Mouse (Mus musculus): Measurements from ENCODE around the gene Hist2h3c2. TPM values are rescaled to one million over a fixed set of nuclear protein-coding genes. Genes with fewer than 3 reads are reported as not detected.
A peak's percentile ranks its signal among the peaks of the same experiment; 100 is the strongest.

Gene Hist2h3c2
- polyA plus RNA-seq, 1 experiment = 5.1 TPM

DNA sequence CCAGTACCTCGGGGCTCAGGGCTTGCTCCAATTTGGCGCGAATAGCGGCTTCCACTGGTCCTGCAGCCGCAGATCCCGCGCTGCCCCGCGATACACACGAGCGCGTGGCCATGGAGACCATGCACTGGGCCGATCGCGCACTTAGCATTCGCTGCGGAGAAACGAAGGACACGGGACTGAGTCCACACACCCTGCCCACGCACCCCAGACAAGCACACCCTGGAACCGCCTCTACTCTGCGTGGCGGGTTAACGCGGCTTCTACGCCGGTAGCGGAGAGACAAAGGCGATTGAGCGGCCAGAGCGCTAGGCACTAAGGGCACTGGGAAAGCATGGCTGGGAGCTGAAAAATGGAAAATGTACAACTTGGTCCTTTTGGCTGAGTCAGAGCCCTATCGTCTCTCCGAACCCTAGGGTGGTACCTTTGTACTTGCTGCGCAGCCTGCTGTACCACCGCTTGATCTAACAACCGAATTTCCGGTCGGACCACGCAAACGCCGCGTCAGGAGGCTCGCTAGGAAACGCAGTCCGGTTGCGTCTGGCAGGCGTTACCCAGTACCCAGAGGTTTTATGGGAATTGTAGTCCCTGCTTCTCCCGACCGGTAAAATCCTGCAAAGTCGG is 41.7 kb downstream of the Hist2h3c2 start:
- Histone ChIP-seq H3K79me2 (ENCODE audit: control insufficient read depth, insufficient read depth) (peaks cover 7% of the 10 kb centered on the region), H3K36me3 (ENCODE audit: control insufficient read depth, insufficient read depth) (no peaks in the 10 kb centered on the region), H3K27me3 (ENCODE audit: control insufficient read depth, insufficient read depth, insufficient read length) (no peaks in the 10 kb centered on the region), H3ac (ENCODE audit: control insufficient read depth, insufficient read length, low read depth) (peak overlapping the region; percentile 97), H3K4me3 (ENCODE audit: insufficient read depth, poor library complexity, severe bottlenecking) (peak overlapping the region; percentile 47), H3K79me3 (ENCODE audit: low read depth) (no peaks in the 10 kb centered on the region)
- no peak for TF ChIP-seq CTCF (IDR thresholded peaks at IDR 0.05; ENCODE audit: control insufficient read depth, insufficient read depth, insufficient read length)
- peak; percentile 85 for TF ChIP-seq MAX (IDR thresholded peaks at IDR 0.05)

DNA sequence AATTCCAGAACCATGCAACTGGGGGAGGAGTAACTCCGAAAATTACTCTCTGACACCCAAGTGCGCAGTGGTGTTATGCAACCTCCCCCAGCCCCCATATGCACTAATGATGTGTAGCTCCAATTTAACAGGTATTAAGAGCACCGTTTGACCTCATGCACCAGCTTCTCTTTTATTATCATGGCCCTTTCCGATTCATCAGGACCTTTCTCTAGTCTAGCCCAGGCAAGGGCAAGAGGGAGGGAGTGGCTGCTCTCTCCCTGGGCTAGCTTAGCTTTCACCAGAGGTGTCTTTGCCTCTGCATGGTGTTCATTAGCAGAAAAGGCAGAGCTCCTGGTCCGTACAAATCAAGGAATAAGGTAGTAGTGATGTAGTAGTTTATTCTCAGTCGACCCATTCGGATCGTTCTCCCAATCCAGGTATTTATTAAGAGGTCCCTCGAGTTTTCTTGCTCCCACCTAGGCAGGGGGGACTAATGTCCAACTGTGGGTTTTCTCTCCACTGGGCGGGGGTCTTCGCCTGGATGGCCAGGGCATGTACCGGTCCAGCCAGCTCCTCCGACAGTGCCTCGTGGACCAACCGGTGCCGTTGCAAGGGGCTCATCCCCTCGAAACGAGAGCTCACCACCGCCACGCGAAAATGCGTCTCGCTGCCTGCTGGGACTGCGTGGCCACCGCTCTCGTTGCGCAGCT is 42.3 kb downstream of the Hist2h3c2 start:
- TF ChIP-seq CEBPB (IDR thresholded peaks at IDR 0.05; ENCODE audit: low read depth) (no peak), USF1 (IDR thresholded peaks at IDR 0.05; ENCODE audit: low read depth) (no peak), MYOD1 (IDR thresholded peaks at IDR 0.05; ENCODE audit: control insufficient read depth, insufficient read length, low read depth) (no peak), FOSL1 (IDR thresholded peaks at IDR 0.05; ENCODE audit: insufficient read depth, low read length, poor library complexity, severe bottlenecking) (no peak), MYOG (IDR thresholded peaks at IDR 0.05; ENCODE audit: control insufficient read depth, extremely low read depth, insufficient read length) (no peak), CTCF (IDR thresholded peaks at IDR 0.05; ENCODE audit: control insufficient read depth, insufficient read depth, insufficient read length) (no peak), MAX (IDR thresholded peaks at IDR 0.05) (no peak)
- H3K36me3 ChIP-seq (ENCODE audit: control insufficient read depth, insufficient read depth) = no peaks in the 10 kb centered on the region
- no peaks in the 10 kb centered on the region for H3K79me3 ChIP-seq (ENCODE audit: low read depth)
- H3K27me3 ChIP-seq (ENCODE audit: control insufficient read depth, insufficient read depth, insufficient read length) = no peaks in the 10 kb centered on the region
- H3K79me2 ChIP-seq (ENCODE audit: control insufficient read depth, insufficient read depth) = peaks cover 7% of the 10 kb centered on the region
- H3ac ChIP-seq (ENCODE audit: control insufficient read depth, insufficient read length, low read depth) = peak overlapping the region; percentile 97
- peak overlapping the region; percentile 47 for H3K4me3 ChIP-seq (ENCODE audit: insufficient read depth, poor library complexity, severe bottlenecking)

DNA sequence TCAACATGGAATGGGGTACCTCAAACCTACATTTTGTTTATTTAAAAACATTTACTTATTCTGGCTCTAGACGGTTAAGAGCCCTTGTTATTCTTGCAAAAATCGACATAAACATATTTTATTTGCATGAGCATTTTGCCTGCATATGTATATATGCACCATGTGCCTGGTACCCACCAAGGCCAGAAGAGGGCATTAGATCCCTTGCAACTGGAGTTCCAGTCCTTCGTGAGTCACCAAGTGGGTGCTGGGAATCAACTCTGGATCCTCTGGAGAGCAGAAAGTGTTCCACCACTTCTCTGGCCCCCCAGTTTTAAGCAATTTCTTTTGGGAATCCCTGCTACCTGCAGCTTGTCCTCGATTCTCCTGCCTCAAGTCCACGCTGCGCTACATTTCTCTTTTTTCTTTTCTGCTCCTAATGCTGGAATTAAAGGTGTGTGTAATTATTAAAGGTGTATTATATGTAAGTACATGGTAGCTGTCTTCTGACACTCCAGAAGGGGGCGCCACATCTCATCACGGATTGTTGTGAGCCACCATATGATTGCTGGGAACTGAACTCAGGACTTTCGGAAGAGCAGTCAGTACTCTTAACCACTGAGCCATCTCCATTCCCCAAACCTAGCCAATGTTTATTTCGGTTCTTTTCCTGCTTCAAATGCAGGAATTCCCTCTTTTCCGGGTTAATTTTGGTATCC is 43.2 kb downstream of the Hist2h3c2 start:
- Histone ChIP-seq H3K4me3 (ENCODE audit: insufficient read depth, poor library complexity, severe bottlenecking) (no peak overlapping the region), H3K27me3 (ENCODE audit: control insufficient read depth, insufficient read depth, insufficient read length) (no peaks in the 10 kb centered on the region), H3K79me2 (ENCODE audit: control insufficient read depth, insufficient read depth) (peaks cover 7% of the 10 kb centered on the region), H3K79me3 (ENCODE audit: low read depth) (no peaks in the 10 kb centered on the region), H3K36me3 (ENCODE audit: control insufficient read depth, insufficient read depth) (no peaks in the 10 kb centered on the region), H3ac (ENCODE audit: control insufficient read depth, insufficient read length, low read depth) (no peak overlapping the region)
- no peak for TF ChIP-seq CTCF (IDR thresholded peaks at IDR 0.05; ENCODE audit: control insufficient read depth, insufficient read depth, insufficient read length)
- TF ChIP-seq MYOG (IDR thresholded peaks at IDR 0.05; ENCODE audit: control insufficient read depth, extremely low read depth, insufficient read length) = no peak
- TF ChIP-seq MYOD1 (IDR thresholded peaks at IDR 0.05; ENCODE audit: control insufficient read depth, insufficient read length, low read depth) = no peak
- TF ChIP-seq FOSL1 (IDR thresholded peaks at IDR 0.05; ENCODE audit: insufficient read depth, low read length, poor library complexity, severe bottlenecking) = no peak
- no peak for TF ChIP-seq CEBPB (IDR thresholded peaks at IDR 0.05; ENCODE audit: low read depth)
- TF ChIP-seq USF1 (IDR thresholded peaks at IDR 0.05; ENCODE audit: low read depth) = no peak
- no peak for TF ChIP-seq MAX (IDR thresholded peaks at IDR 0.05)

DNA sequence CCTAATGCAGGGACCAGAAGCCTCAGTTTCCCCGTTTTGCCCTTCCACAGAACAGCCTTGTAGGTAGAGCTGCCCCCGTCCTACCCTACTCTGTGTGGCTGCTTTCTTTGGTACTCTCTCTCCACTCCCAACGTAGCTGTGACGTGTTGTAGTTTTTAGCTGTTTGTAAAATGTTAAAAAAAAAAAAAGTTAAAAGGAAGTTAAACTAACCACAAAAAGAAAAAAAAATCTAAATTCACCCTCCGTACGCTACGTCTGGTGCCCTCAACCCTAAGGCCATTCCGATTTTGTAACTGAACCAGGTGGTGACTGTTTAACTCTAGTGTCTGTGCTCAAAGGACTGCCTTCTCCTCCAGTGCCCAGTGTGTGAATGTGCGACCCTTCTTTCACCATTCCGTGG is 44.0 kb downstream of the Hist2h3c2 start:
- no peak overlapping the region for H3K4me3 ChIP-seq (ENCODE audit: insufficient read depth, poor library complexity, severe bottlenecking)
- H3K79me2 ChIP-seq (ENCODE audit: control insufficient read depth, insufficient read depth) = peaks cover 7% of the 10 kb centered on the region
- no peaks in the 10 kb centered on the region for H3K27me3 ChIP-seq (ENCODE audit: control insufficient read depth, insufficient read depth, insufficient read length)
- H3K36me3 ChIP-seq (ENCODE audit: control insufficient read depth, insufficient read depth) = no peaks in the 10 kb centered on the region
- H3ac ChIP-seq (ENCODE audit: control insufficient read depth, insufficient read length, low read depth) = no peak overlapping the region
- H3K79me3 ChIP-seq (ENCODE audit: low read depth) = no peaks in the 10 kb centered on the region
- TF ChIP-seq MYOD1 (IDR thresholded peaks at IDR 0.05; ENCODE audit: control insufficient read depth, insufficient read length, low read depth) (no peak), MYOG (IDR thresholded peaks at IDR 0.05; ENCODE audit: control insufficient read depth, extremely low read depth, insufficient read length) (no peak), CEBPB (IDR thresholded peaks at IDR 0.05; ENCODE audit: low read depth) (no peak), CTCF (IDR thresholded peaks at IDR 0.05; ENCODE audit: control insufficient read depth, insufficient read depth, insufficient read length) (no peak), MAX (IDR thresholded peaks at IDR 0.05) (no peak), FOSL1 (IDR thresholded peaks at IDR 0.05; ENCODE audit: insufficient read depth, low read length, poor library complexity, severe bottlenecking) (no peak), USF1 (IDR thresholded peaks at IDR 0.05; ENCODE audit: low read depth) (no peak)

DNA sequence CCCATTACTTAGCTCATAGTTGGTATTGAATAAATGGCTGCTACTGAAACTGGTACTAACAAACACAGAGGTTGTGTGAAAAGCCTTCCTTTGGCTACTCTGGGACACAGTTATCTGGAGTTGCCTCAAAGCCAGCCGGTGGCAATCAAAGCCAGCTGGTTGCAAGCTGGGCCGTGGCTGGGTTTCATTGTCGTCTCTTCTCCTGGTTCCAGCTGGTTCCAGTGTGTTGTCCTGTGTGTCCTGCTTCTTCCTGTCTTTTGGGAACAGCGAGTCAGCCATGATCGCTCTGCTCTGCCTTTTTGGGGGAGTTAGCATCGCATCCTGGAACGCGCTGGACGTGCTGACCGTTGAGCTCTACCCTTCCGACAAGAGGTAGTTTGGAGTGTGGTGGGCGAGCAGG is 46.0 kb downstream of the Hist2h3c2 start:
- Histone ChIP-seq H3K79me3 (ENCODE audit: low read depth) (no peaks in the 10 kb centered on the region), H3K36me3 (ENCODE audit: control insufficient read depth, insufficient read depth) (no peaks in the 10 kb centered on the region), H3K79me2 (ENCODE audit: control insufficient read depth, insufficient read depth) (peaks cover 7% of the 10 kb centered on the region), H3K4me3 (ENCODE audit: insufficient read depth, poor library complexity, severe bottlenecking) (no peak overlapping the region), H3ac (ENCODE audit: control insufficient read depth, insufficient read length, low read depth) (no peak overlapping the region), H3K27me3 (ENCODE audit: control insufficient read depth, insufficient read depth, insufficient read length) (no peaks in the 10 kb centered on the region)
- TF ChIP-seq USF1 (IDR thresholded peaks at IDR 0.05; ENCODE audit: low read depth) = no peak
- TF ChIP-seq CEBPB (IDR thresholded peaks at IDR 0.05; ENCODE audit: low read depth) = no peak
- no peak for TF ChIP-seq MYOG (IDR thresholded peaks at IDR 0.05; ENCODE audit: control insufficient read depth, extremely low read depth, insufficient read length)
- TF ChIP-seq MYOD1 (IDR thresholded peaks at IDR 0.05; ENCODE audit: control insufficient read depth, insufficient read length, low read depth) = no peak
- no peak for TF ChIP-seq MAX (IDR thresholded peaks at IDR 0.05)
- TF ChIP-seq FOSL1 (IDR thresholded peaks at IDR 0.05; ENCODE audit: insufficient read depth, low read length, poor library complexity, severe bottlenecking) = no peak
- no peak for TF ChIP-seq CTCF (IDR thresholded peaks at IDR 0.05; ENCODE audit: control insufficient read depth, insufficient read depth, insufficient read length)

Small RNA genes within 50 kb of the gene (microRNA-seq; reads per million reads assigned to microRNA genes)
- gene Gm44492 (ENCODE audit: borderline microRNAs expressed) (0.20 reads per million), gene Gm47311 (ENCODE audit: borderline microRNAs expressed) (not detected), gene Gm47313 (ENCODE audit: borderline microRNAs expressed) (not detected)

Other genes starting within 250 kb of the Hist2h3c2 start
- 103 TPM for gene Plekho1, start 243.1 kb downstream of the Hist2h3c2 start, polyA plus RNA-seq (2012; fragmentation: generic; extraction: Trizol)
- gene Vps45, start 180.7 kb downstream of the Hist2h3c2 start, polyA plus RNA-seq (2012; fragmentation: generic; extraction: Trizol) = 15.6 TPM
- 12.5 TPM for gene Otud7b, start 134.6 kb downstream of the Hist2h3c2 start, polyA plus RNA-seq (2012; fragmentation: generic; extraction: Trizol)
- 5.1 TPM for gene Mtmr11, start 77.1 kb downstream of the Hist2h3c2 start, polyA plus RNA-seq (2012; fragmentation: generic; extraction: Trizol)
- gene Sf3b4, start 66.8 kb downstream of the Hist2h3c2 start, polyA plus RNA-seq (2012; fragmentation: generic; extraction: Trizol) = 136 TPM
- 0.33 TPM for gene Sv2a, start 58.0 kb downstream of the Hist2h3c2 start, polyA plus RNA-seq (2012; fragmentation: generic; extraction: Trizol)
- 76.1 TPM for gene Bola1, start 19.4 kb downstream of the Hist2h3c2 start, polyA plus RNA-seq (2012; fragmentation: generic; extraction: Trizol)
- gene Hist2h2ab, start 19.3 kb downstream of the Hist2h3c2 start, polyA plus RNA-seq (2012; fragmentation: generic; extraction: Trizol) = 0.18 TPM
- gene Hist2h2ac, start 18.2 kb downstream of the Hist2h3c2 start, polyA plus RNA-seq (2012; fragmentation: generic; extraction: Trizol) = 1.9 TPM
- 0.98 TPM for gene Hist2h2be, start 18.0 kb downstream of the Hist2h3c2 start, polyA plus RNA-seq (2012; fragmentation: generic; extraction: Trizol)
- 20.3 TPM for gene Hist2h2aa2, start 1.1 kb upstream of the Hist2h3c2 start, polyA plus RNA-seq (2012; fragmentation: generic; extraction: Trizol)
- not detected for gene Hist2h2aa1, start 6.4 kb upstream of the Hist2h3c2 start, polyA plus RNA-seq (2012; fragmentation: generic; extraction: Trizol)
- gene Hist2h3c1, start 7.6 kb upstream of the Hist2h3c2 start, polyA plus RNA-seq (2012; fragmentation: generic; extraction: Trizol) = 0.32 TPM
- 0.89 TPM for gene Hist2h4, start 24.2 kb upstream of the Hist2h3c2 start, polyA plus RNA-seq (2012; fragmentation: generic; extraction: Trizol)
- gene Hist2h3b, start 29.5 kb upstream of the Hist2h3c2 start, polyA plus RNA-seq (2012; fragmentation: generic; extraction: Trizol) = 11.3 TPM
- gene Hist2h2bb, start 30.6 kb upstream of the Hist2h3c2 start, polyA plus RNA-seq (2012; fragmentation: generic; extraction: Trizol) = 3.3 TPM
- 0.02 TPM for gene Fcgr1, start 54.8 kb upstream of the Hist2h3c2 start, polyA plus RNA-seq (2012; fragmentation: generic; extraction: Trizol)
- gene BC107364, start 213.2 kb upstream of the Hist2h3c2 start, polyA plus RNA-seq (2012; fragmentation: generic; extraction: Trizol) = not detected